Mouse (Mus musculus) neutrophil, adult 5-6 weeks (primary cell): ENCODE measurements at regions not wholly inside any gene's neighbourhood (a gene's known extent, or its start where the extent isn't known, plus 50 kb on each side); places are given as distances from the start of the nearest gene placed in this dataset.

Experiments used
- ATAC-seq: fragments of 151-379, 151-347 bp; 2 replicates; pipeline ENCODE4 v1.8.0; 2017; ENCODE audit warnings: mild to moderate bottlenecking, moderate TSS enrichment; ENCODE audit not compliant: insufficient number of reproducible peaks, poor library complexity, low FRiP score, severe bottlenecking; ENCODE audit errors: extremely low read depth

DNA sequence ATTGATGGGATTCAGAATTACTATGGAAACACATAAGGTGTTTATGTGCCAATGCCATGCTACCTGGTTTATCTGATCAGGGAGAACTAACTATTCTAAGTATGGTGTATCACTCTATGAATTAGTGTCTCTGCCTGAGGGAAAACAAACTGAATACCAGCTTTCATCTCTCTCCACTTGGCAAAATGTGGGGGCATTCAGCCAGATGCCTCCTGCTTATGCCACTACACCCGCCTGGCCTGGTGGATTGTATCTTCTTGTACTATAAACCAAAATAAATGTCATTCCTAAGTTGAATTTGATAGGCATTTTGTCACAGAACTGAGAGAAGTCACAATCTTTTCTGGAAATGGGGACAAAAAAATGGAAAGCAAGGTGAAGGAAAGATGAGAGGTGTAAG lies 450.6 kb downstream of the Nuf2 start:
- no peak for ATAC-seq

- no peak for ATAC-seq
These were observed 454.0 kb downstream of the Nuf2 start for GRCm38 (mm10) chr1:169077228-169077627.

DNA sequence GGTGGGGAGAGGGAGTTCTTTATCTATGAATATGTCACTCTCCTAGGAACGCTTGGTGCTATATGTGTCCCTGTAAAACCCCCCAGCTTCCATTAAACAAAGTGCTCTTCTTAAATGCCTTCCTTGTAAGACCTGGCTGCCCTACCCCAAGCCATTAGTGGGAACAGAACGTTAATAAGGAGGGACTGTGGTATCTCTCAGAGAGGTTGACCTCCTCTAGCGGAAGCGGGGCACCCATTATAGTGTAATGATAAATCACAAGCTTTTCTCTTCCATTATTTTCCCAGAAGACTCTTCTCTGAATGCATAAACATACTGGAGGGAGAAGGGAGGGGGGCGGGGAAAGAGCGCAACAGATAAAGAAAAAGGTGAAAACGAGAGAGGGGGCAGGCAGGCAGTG lies 455.3 kb downstream of the Nuf2 start:
- no peak for ATAC-seq

- ATAC-seq, result no peak
These were observed 459.9 kb downstream of the Nuf2 start for GRCm38 (mm10) chr1:169071366-169071765.

- no peak for ATAC-seq
These were observed 461.6 kb downstream of the Nuf2 start for GRCm38 (mm10) chr1:169069647-169070046.

DNA sequence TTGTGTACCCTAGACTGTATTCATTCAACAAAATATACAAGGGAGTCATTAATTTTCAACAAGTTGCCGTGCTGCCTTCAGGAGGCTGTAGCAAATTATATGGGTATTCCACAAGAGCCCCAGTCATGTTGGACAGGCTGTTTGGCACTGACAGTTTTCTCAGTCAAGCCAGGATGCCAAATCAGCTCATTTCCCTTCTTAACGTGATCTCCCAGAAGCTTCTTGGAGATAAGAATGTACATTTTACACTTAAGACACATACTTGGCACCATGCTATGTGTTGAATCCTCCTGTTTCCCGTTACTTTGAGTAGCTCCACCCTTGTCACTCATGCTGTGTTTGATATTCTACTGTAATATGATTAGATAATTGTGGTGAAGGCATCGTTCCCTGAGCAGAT lies 464.5 kb downstream of the Nuf2 start:
- ATAC-seq, result no peak

DNA sequence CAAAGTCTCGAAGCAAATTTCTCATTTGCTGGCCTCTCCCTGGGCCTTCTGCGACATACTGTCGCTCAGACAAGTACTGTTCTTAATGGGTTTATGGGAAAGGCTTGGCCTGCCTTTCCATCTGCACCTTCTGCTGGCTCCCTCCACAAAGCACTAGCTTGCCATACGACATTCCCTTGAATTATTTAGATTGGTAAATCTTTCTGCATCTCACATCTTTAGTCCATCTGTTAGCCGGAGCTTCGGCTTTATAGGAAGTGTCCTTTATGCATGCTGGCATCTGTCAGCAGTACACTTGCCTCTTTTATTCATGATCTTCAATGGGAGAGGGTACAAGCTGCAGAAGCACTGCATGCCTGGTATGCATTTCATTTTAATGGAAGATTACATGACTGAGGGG lies 470.6 kb downstream of the Nuf2 start:
- no peak for ATAC-seq

- no peak for ATAC-seq
These were observed 471.1 kb downstream of the Nuf2 start for GRCm38 (mm10) chr1:169060145-169060544.

GRCm38 (mm10) chr1:169051863-169052257 lies 479.4 kb downstream of the Nuf2 start:
- ATAC-seq, result no peak

- no peak for ATAC-seq
These were observed 480.0 kb downstream of the Nuf2 start for GRCm38 (mm10) chr1:169051085-169051862.

DNA sequence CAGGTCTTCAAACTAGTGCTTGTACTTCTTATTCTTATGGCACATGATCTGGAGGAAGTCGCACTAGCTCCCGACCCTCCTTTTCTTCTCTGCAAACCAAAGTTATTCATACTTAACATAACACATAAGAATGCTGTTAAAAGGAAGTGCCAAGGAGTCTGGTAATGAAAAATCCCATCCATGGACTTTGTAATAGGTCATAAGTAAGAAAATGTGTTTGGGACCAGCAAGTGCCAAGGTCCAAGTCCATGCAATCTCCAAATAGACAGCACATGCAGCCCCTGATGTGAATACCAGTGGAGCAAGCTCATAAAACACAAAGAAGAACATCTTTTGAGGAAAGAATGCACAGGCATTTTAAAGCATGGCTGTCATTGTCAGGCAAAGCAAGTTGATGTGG lies 481.4 kb downstream of the Nuf2 start:
- ATAC-seq, result no peak

- no peak for ATAC-seq
These were observed 484.3 kb downstream of the Nuf2 start for GRCm38 (mm10) chr1:169046791-169047525.

DNA sequence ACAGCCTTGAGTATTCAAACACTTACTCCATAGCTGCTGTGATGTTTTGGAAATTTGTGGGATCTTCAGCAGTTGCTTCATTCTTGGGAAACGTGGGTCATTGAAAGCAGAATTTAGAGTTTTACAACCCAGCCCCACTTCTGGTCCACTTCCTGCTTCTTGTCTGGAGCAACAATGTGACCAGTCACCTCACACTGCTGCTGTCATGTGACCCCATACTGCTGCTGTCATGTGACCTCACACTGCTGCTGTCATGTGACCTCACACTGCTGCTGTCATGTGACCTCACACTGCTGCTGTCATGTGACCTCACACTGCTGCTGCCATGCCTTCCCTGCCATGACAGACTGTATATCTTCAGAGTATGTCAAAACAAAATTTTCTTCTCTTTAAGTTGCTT lies 497.7 kb downstream of the Nuf2 start:
- ATAC-seq, result no peak

DNA sequence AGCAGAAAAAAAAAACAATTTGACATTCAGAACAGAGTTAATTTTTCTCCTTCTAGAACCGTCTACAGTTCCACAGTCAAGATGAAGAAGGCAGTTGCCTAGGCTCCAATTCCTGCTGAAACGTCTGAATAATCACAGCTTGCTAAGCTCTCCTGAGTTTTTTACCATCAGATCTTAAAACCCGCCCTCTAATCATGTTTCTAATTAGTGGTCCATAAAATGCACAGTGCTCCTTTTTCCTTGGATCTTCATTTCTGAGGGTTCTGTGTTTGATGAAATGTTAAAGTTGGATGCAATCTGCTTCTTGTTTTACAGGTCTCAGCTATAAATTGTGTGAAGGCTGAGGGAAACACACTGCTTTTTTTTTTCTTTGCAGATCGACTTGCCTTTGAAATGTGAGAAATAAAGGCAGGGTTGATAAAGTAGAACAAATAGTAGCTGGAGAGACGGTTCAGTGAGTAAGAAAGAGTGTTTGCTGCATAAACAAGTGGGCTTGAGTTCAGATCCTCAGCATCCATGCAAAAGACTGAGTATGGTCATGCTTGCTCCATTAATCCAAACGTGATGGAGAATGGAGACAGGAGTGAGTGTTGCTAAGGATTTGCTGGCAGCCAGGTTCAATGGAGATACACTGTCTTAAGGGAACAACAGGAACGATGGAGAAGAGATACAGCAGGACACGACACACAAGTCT lies 499.3 kb downstream of the Nuf2 start:
- ATAC-seq, result no peak

GRCm38 (mm10) chr1:169027706-169028105 lies 503.6 kb downstream of the Nuf2 start:
- no peak for ATAC-seq

- no peak for ATAC-seq
These were observed 504.0 kb downstream of the Nuf2 start for GRCm38 (mm10) chr1:169027241-169027640.

DNA sequence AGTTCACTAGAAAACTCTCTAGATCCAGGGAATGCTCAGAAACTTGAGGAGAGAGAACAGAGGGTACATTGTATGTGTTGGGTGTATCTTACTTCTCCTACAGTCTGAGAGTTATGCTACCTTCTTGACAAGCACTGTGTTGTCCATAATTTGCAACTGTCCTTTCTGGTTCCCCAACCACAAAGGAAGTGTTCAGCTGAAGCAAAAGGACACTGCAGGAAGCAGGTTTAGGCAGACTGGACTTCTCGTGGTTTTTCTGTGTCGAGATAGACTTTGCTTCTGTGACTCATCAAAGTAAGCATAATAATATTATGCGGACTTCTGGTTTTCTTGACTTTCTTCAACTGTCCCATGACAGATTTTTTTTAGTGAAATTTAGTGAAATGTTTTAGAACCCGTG lies 506.7 kb downstream of the Nuf2 start:
- ATAC-seq, result no peak

DNA sequence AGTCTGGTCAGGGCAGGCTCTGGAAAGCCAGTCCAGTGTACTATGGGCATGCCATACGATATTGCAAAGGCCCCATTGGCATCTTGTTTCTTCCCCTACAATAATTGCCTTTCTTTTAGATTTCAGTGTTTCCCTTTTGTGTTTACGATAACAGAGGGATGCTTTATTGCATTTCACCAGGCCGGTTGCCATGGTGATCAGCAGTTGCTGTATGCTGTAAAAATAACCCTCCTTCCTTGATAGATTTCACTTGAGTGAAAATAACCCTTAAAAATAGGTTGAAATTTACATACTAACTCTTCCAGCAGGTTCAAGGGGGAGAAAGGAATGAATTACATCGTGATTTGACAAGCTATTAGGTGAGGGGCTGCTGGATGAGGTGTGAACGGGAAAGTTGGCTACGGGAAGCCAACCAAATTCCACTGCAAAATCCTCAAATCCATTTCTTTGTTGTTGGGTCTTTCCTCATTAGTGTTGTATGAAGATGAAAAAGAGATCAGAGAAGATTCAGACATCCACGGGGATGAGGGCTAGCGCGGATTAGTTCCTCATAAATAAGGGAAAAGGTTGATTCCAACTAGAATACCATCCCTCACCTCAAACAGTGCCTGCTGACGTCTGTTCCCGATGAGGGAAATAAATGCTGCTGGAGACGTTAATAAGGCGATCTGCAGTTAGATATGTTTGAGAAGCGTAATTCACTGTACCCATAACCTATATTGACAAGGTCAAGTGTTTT lies 539.6 kb downstream of the Nuf2 start:
- no peak for ATAC-seq

GRCm38 (mm10) chr1:168975037-168975698 lies 543.1 kb upstream of the Pbx1 start:
- ATAC-seq, result no peak
